Mouse (Mus musculus) cerebellum, adult 2 months (tissue): ENCODE data around the gene Ak7. TPM values are rescaled to one million over a fixed set of nuclear protein-coding genes. Genes with fewer than 3 reads are reported as not detected.

Experiments
- DNase-seq, 2 experiments: peaks; one replicate each; pipeline ENCODE4 v3.0.0; 2021
- H3K27ac ChIP-seq: fragments of 200-500 bp; 2 replicates; pipeline ENCODE4 v1.5.1; 2012; ENCODE audit warnings: low read length, control low read depth, inconsistent platforms; ENCODE audit not compliant: insufficient read depth
- H3K27me3 ChIP-seq: fragments of 200-500 bp; 2 replicates; pipeline ENCODE4 v1.6.1; 2012; ENCODE audit warnings: inconsistent platforms, mild to moderate bottlenecking, low read length, moderate library complexity; ENCODE audit not compliant: control insufficient read depth, insufficient read depth
- H3K4me1 ChIP-seq: fragments of 200-500 bp; 2 replicates; pipeline ENCODE4 v1.6.1; 2011; ENCODE audit warnings: low read length; ENCODE audit not compliant: control insufficient read depth, insufficient read depth
- H3K4me3 ChIP-seq: fragments of 200-500 bp; replicated peaks from 2 replicates; pipeline ENCODE3; 2011; ENCODE audit warnings: mild to moderate bottlenecking, low read depth, low read length, control low read depth; ENCODE audit not compliant: insufficient read depth
- CTCF ChIP-seq: fragments of 200-500 bp; IDR thresholded peaks from 2 replicates; pipeline ENCODE4 v1.5.1; 2011; ENCODE audit warnings: low read depth, mild to moderate bottlenecking, control low read depth, low read length, moderate library complexity, borderline replicate concordance; ENCODE audit not compliant: insufficient read depth
- POLR2A ChIP-seq: fragments of 200-500 bp; IDR thresholded peaks from 2 replicates; pipeline ENCODE4 v1.6.1; 2011; ENCODE audit warnings: low read length, control low read depth, borderline replicate concordance; ENCODE audit not compliant: insufficient read depth
- WGBS: fragments of 180-500 bp; shearing (Covaris S2); methylation state at CpG from one replicate; pipeline ENCODE4 v1.1.7; 2018; 5-methylcytosine and 5-hydroxymethylcytosine counted together
- polyA plus RNA-seq: library from polyadenylated mRNA; depleted of rRNA; stranded (reverse); fragments of >200 nt; gene quantifications from 2 replicates; pipeline ENCODE4 v1.2.3, GENCODE M21; 2012

The Ak7 gene
- polyA plus RNA-seq, 1 experiment = 1.3 TPM

- H3K4me1 ChIP-seq = no peaks in the 10 kb centered on the region
- H3K27me3 ChIP-seq = no peaks in the 10 kb centered on the region
- no peak for DNase-seq
- 57% methylated on average over 15 of the region's 15 CpGs for WGBS
- no peak for TF ChIP-seq POLR2A
- no peak for TF ChIP-seq CTCF
- H3K27ac ChIP-seq = no peak overlapping the region
- H3K4me3 ChIP-seq = no peak overlapping the region
Observed at GRCm38 (mm10) chr12:105757816-105758497, 52.2 kb downstream of the Ak7 start.

GRCm38 (mm10) chr12:105758911-105759310 lies 53.1 kb downstream of the Ak7 start:
- WGBS = 14% methylated on average over 2 of the region's 2 CpGs
- H3K4me3 ChIP-seq = no peak overlapping the region
- TF ChIP-seq CTCF = no peak
- no peak for TF ChIP-seq POLR2A
- H3K27me3 ChIP-seq = no peaks in the 10 kb centered on the region
- no peak for DNase-seq
- H3K27ac ChIP-seq = no peak overlapping the region
- no peaks in the 10 kb centered on the region for H3K4me1 ChIP-seq

GRCm38 (mm10) chr12:105759849-105760478 lies 54.2 kb downstream of the Ak7 start:
- DNase-seq = no peak
- Histone ChIP-seq H3K4me3 (no peak overlapping the region), H3K4me1 (no peaks in the 10 kb centered on the region), H3K27ac (no peak overlapping the region), H3K27me3 (no peaks in the 10 kb centered on the region)
- no peak for TF ChIP-seq CTCF
- no peak for TF ChIP-seq POLR2A
- 79% methylated on average over 10 of the region's 10 CpGs for WGBS

- WGBS = 23% methylated on average over 11 of the region's 11 CpGs
- no peak for DNase-seq
- no peaks in the 10 kb centered on the region for H3K27me3 ChIP-seq
- H3K27ac ChIP-seq = no peak overlapping the region
- H3K4me3 ChIP-seq = no peak overlapping the region
- H3K4me1 ChIP-seq = no peaks in the 10 kb centered on the region
- no peak for TF ChIP-seq POLR2A
- TF ChIP-seq CTCF = no peak
Observed at GRCm38 (mm10) chr12:105761171-105761570, 55.4 kb downstream of the Ak7 start.

- 73% methylated on average over 3 of the region's 3 CpGs for WGBS
Observed at GRCm38 (mm10) chr12:105761629-105762028, 55.9 kb downstream of the Ak7 start.

GRCm38 (mm10) chr12:105769700-105770099 lies 63.9 kb downstream of the Ak7 start:
- TF ChIP-seq POLR2A (no peak), CTCF (no peak)
- DNase-seq = no peak
- Histone ChIP-seq H3K27me3 (no peaks in the 10 kb centered on the region), H3K4me1 (no peaks in the 10 kb centered on the region), H3K27ac (no peak overlapping the region), H3K4me3 (no peak overlapping the region)
- WGBS = 73% methylated on average over 10 of the region's 10 CpGs

More at GRCm38 (mm10) chr12:105761629-105762028, 55.9 kb downstream of the Ak7 start:
- DNase-seq = no peak
- no peak overlapping the region for H3K4me3 ChIP-seq
- no peak overlapping the region for H3K27ac ChIP-seq
- TF ChIP-seq POLR2A (no peak), CTCF (no peak)
- H3K4me1 ChIP-seq = no peaks in the 10 kb centered on the region
- H3K27me3 ChIP-seq = no peaks in the 10 kb centered on the region

- H3K27ac ChIP-seq = no peak overlapping the region
- no peak for TF ChIP-seq POLR2A
- H3K4me1 ChIP-seq = no peaks in the 10 kb centered on the region
- no peaks in the 10 kb centered on the region for H3K27me3 ChIP-seq
- WGBS = 54% methylated on average over 7 of the region's 7 CpGs
- DNase-seq = no peak
- H3K4me3 ChIP-seq = no peak overlapping the region
Observed at GRCm38 (mm10) chr12:105774871-105775270, 69.1 kb downstream of the Ak7 start.

GRCm38 (mm10) chr12:105777651-105778050 lies 71.9 kb downstream of the Ak7 start:
- Histone ChIP-seq H3K4me3 (no peak overlapping the region), H3K27ac (no peak overlapping the region), H3K4me1 (no peaks in the 10 kb centered on the region), H3K27me3 (no peaks in the 10 kb centered on the region)
- no peak for DNase-seq
- TF ChIP-seq CTCF (no peak), POLR2A (no peak)
- 94% methylated on average over 4 of the region's 4 CpGs for WGBS
